Mouse (Mus musculus) cortical plate, adult 2 months (tissue): ENCODE measurements around the gene Npl. TPM values are rescaled to one million over a fixed set of nuclear protein-coding genes. Genes with fewer than 3 reads are reported as not detected.

ENCODE experiments used
- H3K27ac ChIP-seq: fragments of 200-500 bp; 2 replicates; pipeline ENCODE4 v1.5.1; 2012; ENCODE audit warnings: low read length, control low read depth, inconsistent platforms; ENCODE audit not compliant: insufficient read depth
- H3K4me1 ChIP-seq: fragments of 200-500 bp; 2 replicates; pipeline ENCODE4 v1.6.1; 2011; ENCODE audit warnings: low read length; ENCODE audit not compliant: control insufficient read depth, insufficient read depth
- H3K4me3 ChIP-seq: fragments of 200-500 bp; 2 replicates; pipeline ENCODE4 v1.5.1; 2011; ENCODE audit warnings: mild to moderate bottlenecking, low read length, control low read depth; ENCODE audit not compliant: insufficient read depth
- CTCF ChIP-seq: fragments of 200-500 bp; IDR thresholded peaks from 2 replicates; pipeline ENCODE4 v1.5.1; 2011; ENCODE audit warnings: mild to moderate bottlenecking, control low read depth, low read length; ENCODE audit not compliant: insufficient read depth; ENCODE audit errors: extremely low read depth
- POLR2A ChIP-seq: fragments of 200-500 bp; IDR thresholded peaks from 2 replicates; pipeline ENCODE4 v1.6.1; 2011; ENCODE audit warnings: mild to moderate bottlenecking, low read length, control low read depth; ENCODE audit not compliant: insufficient read depth; ENCODE audit errors: extremely low read depth
- polyA plus RNA-seq: library from polyadenylated mRNA; depleted of rRNA; stranded (reverse); fragments of >200 nt; gene quantifications from 2 replicates; pipeline ENCODE4 v1.2.3, GENCODE M21; 2012

The Npl gene
- polyA plus RNA-seq, 1 experiment = 3.3 TPM

GRCm38 (mm10) chr1:153574730-153575129 is 24.9 kb upstream of the Npl start:
- H3K27ac ChIP-seq = no peak overlapping the region
- no peaks in the 10 kb centered on the region for H3K4me1 ChIP-seq
- no peak for TF ChIP-seq POLR2A
- no peak overlapping the region for H3K4me3 ChIP-seq

- no peak overlapping the region for H3K4me3 ChIP-seq
- TF ChIP-seq CTCF (no peak), POLR2A (no peak)
- no peaks in the 10 kb centered on the region for H3K4me1 ChIP-seq
- no peak overlapping the region for H3K27ac ChIP-seq
Measured at GRCm38 (mm10) chr1:153572271-153573043, 22.6 kb upstream of the Npl start.

- no peak for TF ChIP-seq CTCF
- TF ChIP-seq POLR2A = no peak
- no peak overlapping the region for H3K4me3 ChIP-seq
- H3K4me1 ChIP-seq = peaks cover 3% of the 10 kb centered on the region; the same call in 1 of the 2 replicates
- no peak overlapping the region for H3K27ac ChIP-seq
Measured at GRCm38 (mm10) chr1:153565701-153566100, 15.9 kb upstream of the Npl start.

- no peak for TF ChIP-seq CTCF
- no peak for TF ChIP-seq POLR2A
- Histone ChIP-seq H3K4me1 (peaks cover 3% of the 10 kb centered on the region; the same call in 1 of the 2 replicates), H3K27ac (no peak overlapping the region), H3K4me3 (no peak overlapping the region)
Measured at GRCm38 (mm10) chr1:153564701-153565100, 14.9 kb upstream of the Npl start.

GRCm38 (mm10) chr1:153563675-153564074 is 13.8 kb upstream of the Npl start:
- no peak for TF ChIP-seq CTCF
- Histone ChIP-seq H3K4me1 (peaks cover 3% of the 10 kb centered on the region; the same call in 1 of the 2 replicates), H3K4me3 (no peak overlapping the region), H3K27ac (no peak overlapping the region)

- no peak overlapping the region for H3K27ac ChIP-seq
- no peak overlapping the region for H3K4me3 ChIP-seq
- TF ChIP-seq CTCF = no peak
- no peak for TF ChIP-seq POLR2A
- peaks cover 3% of the 10 kb centered on the region; the same call in 1 of the 2 replicates for H3K4me1 ChIP-seq
Measured at GRCm38 (mm10) chr1:153560805-153561204, 11.0 kb upstream of the Npl start.

- H3K27ac ChIP-seq = no peak overlapping the region
- H3K4me1 ChIP-seq = no peaks in the 10 kb centered on the region
- H3K4me3 ChIP-seq = no peak overlapping the region
- no peak for TF ChIP-seq POLR2A
- no peak for TF ChIP-seq CTCF
Measured at GRCm38 (mm10) chr1:153559701-153560100, 9.9 kb upstream of the Npl start.

GRCm38 (mm10) chr1:153559126-153559647 is 9.3 kb upstream of the Npl start:
- Histone ChIP-seq H3K4me3 (no peak overlapping the region), H3K27ac (no peak overlapping the region), H3K4me1 (no peaks in the 10 kb centered on the region)
- no peak for TF ChIP-seq POLR2A
- peak; percentile 86 for TF ChIP-seq CTCF

- Histone ChIP-seq H3K4me1 (no peaks in the 10 kb centered on the region), H3K27ac (no peak overlapping the region)
Measured at GRCm38 (mm10) chr1:153556896-153557295, 7.1 kb upstream of the Npl start.

GRCm38 (mm10) chr1:153556202-153556601 is 6.4 kb upstream of the Npl start:
- Histone ChIP-seq H3K4me3 (no peak overlapping the region), H3K4me1 (no peaks in the 10 kb centered on the region), H3K27ac (no peak overlapping the region)
- TF ChIP-seq CTCF = no peak
- TF ChIP-seq POLR2A = no peak

More at GRCm38 (mm10) chr1:153556896-153557295, 7.1 kb upstream of the Npl start:
- no peak overlapping the region for H3K4me3 ChIP-seq
- TF ChIP-seq POLR2A (no peak), CTCF (peak; percentile 94)

GRCm38 (mm10) chr1:153550814-153551213 is 969 bp upstream of the Npl start:
- TF ChIP-seq POLR2A (no peak), CTCF (peak; percentile 50)
- Histone ChIP-seq H3K27ac (no peak overlapping the region), H3K4me3 (no peak overlapping the region), H3K4me1 (no peaks in the 10 kb centered on the region)
